9 mouse cellular contexts compared by ENCODE assay signal in genomic region chr8:117053135-117054079, GRCm38 (mm10). TPM values are rescaled to one million over a fixed set of nuclear protein-coding genes. Genes with fewer than 3 reads are reported as not detected.
DNase-seq lines count a peak whose midpoint lies in the region; ATAC-seq and TF ChIP-seq lines count a peak whose summit lies in the region.
"Had no signal": no experiment of that assay in that cellular context is flagged by ENCODE, and none has a peak within 500 bp of the region (broad histone marks: within the 10 kb centered on the region; RNA-seq: fewer than 3 reads in every experiment).

No protein-coding gene starts in this region.

- 65% methylated on average over 12 of the region's 12 CpGs for WGBS in kidney, postnatal 0 days
- WGBS in kidney, embryonic 16.5 days, result 71% methylated on average over 12 of the region's 12 CpGs
- WGBS in liver, embryonic 14.5 days (ENCODE audit: insufficient replicate concordance), result 51% methylated on average over 12 of the region's 12 CpGs
- 75% methylated on average over 12 of the region's 12 CpGs for WGBS in limb, embryonic 10.5 days

- H3K4me3 ChIP-seq in kidney, postnatal 0 days (replicated peaks; ENCODE audit: low read depth, low read length), result no peak overlapping the region
- H3K4me3 ChIP-seq in kidney, embryonic 16.5 days (ENCODE audit: low read length), result no peak overlapping the region
- no peak overlapping the region for H3K4me3 ChIP-seq in ES-Bruce4 (ENCODE audit: low read depth, low read length)
- no peak overlapping the region for H3K4me3 ChIP-seq in liver, embryonic 14.5 days (ENCODE audit: insufficient read depth in 1 of 2, low read depth in 2 of 2, low read length in 2 of 2)
- no peak overlapping the region for H3K4me3 ChIP-seq in limb, embryonic 10.5 days

- H3K4me1 ChIP-seq in kidney, postnatal 0 days (replicated peaks; ENCODE audit: insufficient read depth, low read length), result no peaks in the 10 kb centered on the region
- 0 out of 2 replicates have a peak, but pooled peaks cover 8% of the 10 kb centered on the region for H3K4me1 ChIP-seq in kidney, embryonic 16.5 days (ENCODE audit: insufficient read depth, low read length)
- no peaks in the 10 kb centered on the region for H3K4me1 ChIP-seq in ES-Bruce4 (ENCODE audit: control insufficient read depth, insufficient read depth, low read length)
- peaks cover 0 to 7% of the 10 kb centered on the region in 2 experiments; a peak in 2 of 4 replicates for H3K4me1 ChIP-seq in liver, embryonic 14.5 days (replicated peaks; ENCODE audit: control insufficient read depth in 2 of 2, insufficient read depth in 2 of 2, low read length in 1 of 2)
- peaks cover 10% of the 10 kb centered on the region; the same call in 1 of the 2 replicates for H3K4me1 ChIP-seq in limb, embryonic 10.5 days

- TF ChIP-seq CTCF in kidney, postnatal 0 days (IDR thresholded peaks at IDR 0.05; ENCODE audit: low read depth), result peak; percentile 59
- peak; percentile 46 for TF ChIP-seq CTCF in ES-Bruce4 (IDR thresholded peaks at IDR 0.05; ENCODE audit: low read depth, low read length)
- TF ChIP-seq CTCF in liver, embryonic 14.5 days (IDR thresholded peaks at IDR 0.05; ENCODE audit: low read depth), result peak; percentile 71

- no peak overlapping the region for H3K27ac ChIP-seq in kidney, postnatal 0 days
- no peak overlapping the region for H3K27ac ChIP-seq in kidney, embryonic 16.5 days (ENCODE audit: low read length)
- no peak overlapping the region for H3K27ac ChIP-seq in ES-Bruce4 (ENCODE audit: insufficient read depth, low read length)
- no peak overlapping the region for H3K27ac ChIP-seq in liver, embryonic 14.5 days
- H3K27ac ChIP-seq in limb, embryonic 10.5 days, result no peak overlapping the region

- H3K9me3 ChIP-seq in kidney, postnatal 0 days (replicated peaks; ENCODE audit: low read length), result no peaks in the 10 kb centered on the region
- no peaks in the 10 kb centered on the region for H3K9me3 ChIP-seq in kidney, embryonic 16.5 days (ENCODE audit: low read length)
- H3K9me3 ChIP-seq in ES-Bruce4 (replicated peaks; ENCODE audit: control insufficient read depth, insufficient read depth, low read length, poor library complexity, severe bottlenecking), result no peaks in the 10 kb centered on the region
- H3K9me3 ChIP-seq in liver, embryonic 14.5 days (ENCODE audit: control insufficient read depth, low read length), result no peaks in the 10 kb centered on the region
- H3K9me3 ChIP-seq in limb, embryonic 10.5 days (replicated peaks), result no peaks in the 10 kb centered on the region

- H3K9ac ChIP-seq in kidney, postnatal 0 days (ENCODE audit: low read depth, low read length), result no peak overlapping the region
- H3K9ac ChIP-seq in kidney, embryonic 16.5 days (replicated peaks; ENCODE audit: low read length), result no peak overlapping the region
- no peak overlapping the region for H3K9ac ChIP-seq in ES-Bruce4 (ENCODE audit: low read depth, poor library complexity, severe bottlenecking)
- H3K9ac ChIP-seq in liver, embryonic 14.5 days (replicated peaks), result no peak overlapping the region

- no peaks in the 10 kb centered on the region for H3K36me3 ChIP-seq in kidney, postnatal 0 days (ENCODE audit: insufficient read depth, low read length)
- H3K36me3 ChIP-seq in kidney, embryonic 16.5 days (ENCODE audit: insufficient read depth, low read length), result no peaks in the 10 kb centered on the region
- no peaks in the 10 kb centered on the region for H3K36me3 ChIP-seq in ES-Bruce4 (ENCODE audit: control insufficient read depth, insufficient read depth, low read length, poor library complexity, severe bottlenecking)
- no peaks in the 10 kb centered on the region for H3K36me3 ChIP-seq in liver, embryonic 14.5 days (replicated peaks; ENCODE audit: control insufficient read depth, insufficient read depth, low read depth)
- H3K36me3 ChIP-seq in limb, embryonic 10.5 days, result no peaks in the 10 kb centered on the region

- H3K4me2 ChIP-seq in kidney, postnatal 0 days (ENCODE audit: low read length), result no peak overlapping the region
- H3K4me2 ChIP-seq in kidney, embryonic 16.5 days (replicated peaks; ENCODE audit: low read depth, low read length), result no peak overlapping the region
- H3K4me2 ChIP-seq in liver, embryonic 14.5 days (ENCODE audit: low read depth), result no peak overlapping the region

- no peak for DNase-seq in kidney, postnatal 0 days (ENCODE audit: low spot score)
- peak; percentile 73 to 83 for DNase-seq in adrenal gland, postnatal 36 days
- no peak for DNase-seq in liver, embryonic 14.5 days (ENCODE audit: low read depth in 3 of 3, low spot score in 3 of 3)
- peak; percentile 89 for DNase-seq in thymus, postnatal 4 days
- no peak for DNase-seq in limb, embryonic 10.5 days (ENCODE audit: low spot score)
- no peak for DNase-seq in layer of hippocampus, postnatal 10 days (ENCODE audit: low spot score in 2 of 2)

- no peaks in the 10 kb centered on the region for H3K27me3 ChIP-seq in kidney, postnatal 0 days (ENCODE audit: insufficient read depth, low read length)
- no peaks in the 10 kb centered on the region for H3K27me3 ChIP-seq in kidney, embryonic 16.5 days (ENCODE audit: insufficient read depth, low read length)
- H3K27me3 ChIP-seq in ES-Bruce4 (ENCODE audit: control insufficient read depth, insufficient read depth, low read length, poor library complexity, severe bottlenecking), result no peaks in the 10 kb centered on the region
- H3K27me3 ChIP-seq in liver, embryonic 14.5 days (ENCODE audit: control insufficient read depth, insufficient read depth, low read length), result no peaks in the 10 kb centered on the region
- H3K27me3 ChIP-seq in limb, embryonic 10.5 days (ENCODE audit: low read depth, poor library complexity, severe bottlenecking), result no peaks in the 10 kb centered on the region

- TF ChIP-seq EP300 in ES-Bruce4 (IDR thresholded peaks at IDR 0.05; ENCODE audit: insufficient read depth, low read depth, low read length), result no peak
- TF ChIP-seq EP300 in liver, embryonic 14.5 days (IDR thresholded peaks at IDR 0.05; ENCODE audit: low read depth), result no peak

- ATAC-seq in kidney, postnatal 0 days (replicated peaks; ENCODE audit: low FRiP score, low read depth), result no peak
- no peak for ATAC-seq in kidney, embryonic 16.5 days (ENCODE audit: low FRiP score, low TSS enrichment)
- no peak for ATAC-seq in liver, embryonic 14.5 days (ENCODE audit: insufficient read depth)

- no peak for TF ChIP-seq POLR2A in ES-Bruce4 (IDR thresholded peaks at IDR 0.05; ENCODE audit: insufficient read depth, low read length)

RNA-seq across cellular contexts. Expression of gene Pkd1l2, which starts 28.8 kb away (rescaled TPM):
- polyA plus RNA-seq in kidney, postnatal 0 days (2015; fragmentation: Nextera tagmentation; extraction: Ambion mirVana), result not detected in 2 replicates
- polyA plus RNA-seq in kidney, embryonic 16.5 days (2015; fragmentation: Nextera tagmentation; extraction: Ambion mirVana), result 0.04 and 0.14 TPM in 2 replicates
- polyA plus RNA-seq in ES-Bruce4 (2011; ENCODE audit: insufficient read depth, insufficient read length, low read depth, missing spikeins), result 0.56 and 0.84 TPM in 2 replicates
- total RNA-seq in adrenal gland, postnatal 36 days (2021), result 1 to 10 TPM; 1.3 to 3.7 TPM
- polyA plus RNA-seq in liver, embryonic 14.5 days (2012; rRNA removed), result not detected in 2 replicates
- not detected in 2 replicates for polyA plus RNA-seq in liver, embryonic 14.5 days (2014; fragmentation: Nextera tagmentation; extraction: Ambion mirVana)
- not detected in 2 replicates for polyA plus RNA-seq in limb, embryonic 10.5 days (2016; fragmentation: Nextera tagmentation; extraction: Ambion mirVana)
- under 1 TPM; 0.05 to 0.07 TPM for total RNA-seq in layer of hippocampus, postnatal 10 days (2021)
- polyA plus RNA-seq: limb, embryonic 11.5 days had no signal

RNA-seq across cellular contexts. Expression of gene Bco1, which starts 42.2 kb away (rescaled TPM):
- polyA plus RNA-seq in kidney, postnatal 0 days (2015; fragmentation: Nextera tagmentation; extraction: Ambion mirVana), result 0.16 and 0.27 TPM in 2 replicates
- 0.45 and 0.62 TPM in 2 replicates for polyA plus RNA-seq in kidney, embryonic 16.5 days (2015; fragmentation: Nextera tagmentation; extraction: Ambion mirVana)
- not detected in 2 replicates for polyA plus RNA-seq in ES-Bruce4 (2011; ENCODE audit: insufficient read depth, insufficient read length, low read depth, missing spikeins)
- total RNA-seq in adrenal gland, postnatal 36 days (2021), result under 1 TPM; 0.30 to 0.79 TPM
- 4.3 and 5.2 TPM in 2 replicates for polyA plus RNA-seq in liver, embryonic 14.5 days (2012; rRNA removed)
- 3.2 and 4.3 TPM in 2 replicates for polyA plus RNA-seq in liver, embryonic 14.5 days (2014; fragmentation: Nextera tagmentation; extraction: Ambion mirVana)
- not detected in 2 replicates for polyA plus RNA-seq in limb, embryonic 10.5 days (2016; fragmentation: Nextera tagmentation; extraction: Ambion mirVana)
- under 1 TPM in 1 of 2 experiments, not detected in 1; 0.21 TPM for total RNA-seq in layer of hippocampus, postnatal 10 days (2021)
- polyA plus RNA-seq: limb, embryonic 11.5 days had no signal

Comparison
In these comparisons a context has a peak if more than half of its experiments do, and no peak if none do; other contexts are left out.
1. DNase-seq: peak in adrenal gland, postnatal 36 days (2 of 2) and thymus, postnatal 4 days (single experiment); none in kidney, postnatal 0 days (single experiment), liver, embryonic 14.5 days (0 of 3), limb, embryonic 10.5 days (single experiment) and layer of hippocampus, postnatal 10 days (0 of 2).
2. Peak in every context shown above with its lines, with median percentiles within 50 percentile points of each other: CTCF ChIP-seq.